Mouse (Mus musculus) CD8-positive naive resting alpha-beta T cell, adult 2 months (primary cell): Measurements from ENCODE around the gene Dohh.

Experiments
- DNase-seq, 2 experiments: peaks; one replicate each; pipeline ENCODE4 v3.0.0; 2022; ENCODE audit warnings: low read depth in 2 of 2, low spot score in 2 of 2

Dohh gene

GRCm38 (mm10) chr10:81403511-81403910, 19.3 kb downstream of the Dohh start:
- DNase-seq: no peak

- no peak for DNase-seq
Measured at GRCm38 (mm10) chr10:81404082-81404481, 19.9 kb downstream of the Dohh start.

GRCm38 (mm10) chr10:81404720-81405119, 20.5 kb downstream of the Dohh start:
- no peak for DNase-seq

DNA sequence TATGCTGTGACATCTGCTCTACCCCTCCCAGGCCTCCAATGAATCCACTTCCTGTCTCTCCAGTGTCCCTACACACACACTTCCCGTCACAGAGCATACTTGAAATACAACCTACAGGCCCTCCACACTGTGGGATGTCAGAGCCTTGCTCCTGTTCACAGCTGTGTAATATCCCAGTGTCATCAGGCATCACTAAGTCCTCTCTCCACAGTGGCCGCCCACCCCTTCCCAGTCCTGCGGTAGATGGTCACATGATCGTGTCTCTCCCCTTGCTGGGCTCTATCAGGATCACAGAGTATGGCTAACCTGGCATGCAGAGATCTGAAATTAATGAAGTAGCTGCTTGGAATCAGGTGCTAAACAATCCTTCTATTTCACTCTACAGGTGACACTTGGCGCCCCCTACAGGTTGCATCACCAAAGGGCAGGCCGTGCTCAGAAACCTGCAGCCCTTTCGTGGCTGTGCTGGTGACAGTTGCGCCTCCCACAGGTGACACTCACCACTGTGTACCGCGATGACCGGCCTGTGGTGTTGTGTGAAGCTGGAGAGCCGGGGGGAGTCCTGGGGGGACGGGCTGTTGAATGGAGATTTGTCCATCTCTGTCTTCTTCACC, 21.5 kb downstream of the Dohh start:
- DNase-seq: peak; percentile 55 to 77

GRCm38 (mm10) chr10:81406504-81407440, 22.5 kb downstream of the Dohh start:
- no peak for DNase-seq

- peak in 1 of 2 experiments; percentile 44 for DNase-seq
Measured at GRCm38 (mm10) chr10:81407539-81408423, 23.6 kb downstream of the Dohh start.

- no peak for DNase-seq
Measured at GRCm38 (mm10) chr10:81408424-81408729, 24.1 kb downstream of the Dohh start.

GRCm38 (mm10) chr10:81408871-81409291, 24.7 kb downstream of the Dohh start:
- DNase-seq: peak; percentile 42 to 60

GRCm38 (mm10) chr10:81409330-81409729, 25.1 kb downstream of the Dohh start:
- DNase-seq: no peak

DNA sequence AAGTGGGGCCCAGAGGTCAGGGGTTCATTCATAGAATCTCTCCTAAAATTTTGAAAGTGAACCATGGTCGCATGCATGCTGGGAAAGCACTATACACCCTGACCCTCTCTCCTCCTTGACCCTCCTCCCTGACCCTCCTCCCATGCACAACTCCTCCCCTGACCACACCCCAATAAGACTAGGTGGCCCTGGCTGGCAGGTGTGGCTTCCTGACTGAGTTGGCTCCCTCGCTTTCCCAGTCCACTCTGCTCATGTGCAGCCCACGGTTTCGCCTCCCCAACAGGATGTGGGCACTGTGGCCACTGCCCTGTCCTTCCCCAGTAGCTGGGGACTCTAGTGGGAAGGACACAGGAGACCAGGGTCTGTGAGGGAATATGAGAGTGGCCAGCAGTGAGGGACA, 26.1 kb downstream of the Dohh start:
- DNase-seq: no peak

DNA sequence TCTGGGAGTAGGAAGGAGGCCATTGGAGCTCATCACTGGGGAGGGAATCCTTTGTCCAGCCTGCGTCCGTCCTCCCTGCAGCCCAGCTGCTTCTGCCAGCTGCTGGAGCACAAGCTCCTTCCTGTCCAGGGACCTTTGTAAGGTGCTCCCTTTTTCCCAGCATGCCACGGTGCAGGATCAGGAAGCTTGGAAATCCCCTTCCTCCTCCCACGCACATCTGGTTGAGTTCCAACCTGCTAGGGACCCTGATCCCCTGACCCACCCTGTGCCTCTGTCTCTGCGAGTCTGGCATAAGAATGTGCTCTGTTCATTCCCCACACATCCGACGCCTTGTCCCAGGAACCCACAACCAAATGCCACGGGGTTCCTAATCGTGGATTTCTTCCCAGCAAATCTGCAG, 26.8 kb downstream of the Dohh start:
- DNase-seq: no peak

- no peak for DNase-seq
Measured at GRCm38 (mm10) chr10:81411471-81412400, 27.5 kb downstream of the Dohh start.

GRCm38 (mm10) chr10:81412586-81413309, 28.5 kb downstream of the Dohh start:
- DNase-seq: no peak

DNA sequence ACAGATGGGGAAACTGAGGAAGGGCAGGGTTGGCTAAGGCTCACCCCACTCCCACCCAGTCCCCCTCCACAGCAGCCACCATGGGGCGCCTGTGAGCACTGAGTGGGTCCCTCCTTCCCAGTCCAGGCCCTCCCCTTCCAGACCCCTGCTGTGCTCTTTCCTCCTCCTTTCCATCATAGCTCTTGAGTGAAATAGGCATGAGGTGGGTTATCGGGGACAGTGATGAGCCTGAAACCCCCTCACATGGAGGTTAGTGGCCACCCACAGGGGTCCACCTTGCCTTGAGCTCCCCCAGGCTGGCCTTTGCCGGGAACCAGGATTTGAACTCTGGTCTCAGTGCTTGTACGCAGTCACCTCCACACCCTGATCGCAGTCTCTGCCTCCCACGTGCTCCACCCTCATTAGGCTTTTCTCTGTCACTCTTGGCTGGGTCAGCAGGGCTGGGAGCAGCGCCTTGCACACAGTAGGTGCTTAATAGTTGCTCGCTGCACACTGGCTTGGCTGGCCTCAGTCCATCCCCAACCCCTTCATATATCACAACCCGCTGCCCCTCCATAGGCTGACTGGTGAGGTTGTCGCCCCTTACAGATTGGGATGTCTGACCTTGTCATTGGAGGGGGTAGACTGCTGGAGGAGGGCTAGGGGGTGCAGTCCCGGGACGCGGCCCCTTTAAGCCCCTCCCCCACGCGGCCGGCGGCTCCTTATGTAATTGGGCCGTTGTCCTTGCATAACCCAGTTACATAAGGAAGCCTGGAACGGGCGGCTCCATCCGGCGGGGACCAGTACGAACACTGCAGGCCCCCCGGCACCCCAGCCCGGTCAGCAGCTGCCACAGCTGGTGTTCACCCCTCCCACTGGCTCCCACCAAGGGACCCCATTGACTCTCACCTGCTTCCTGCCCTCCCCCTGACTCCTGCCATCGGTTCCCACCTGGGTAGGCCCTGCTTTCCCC, 29.4 kb downstream of the Dohh start:
- no peak for DNase-seq

- DNase-seq: no peak
Measured at GRCm38 (mm10) chr10:81414682-81415081, 30.5 kb downstream of the Dohh start.

- DNase-seq: no peak
Measured at GRCm38 (mm10) chr10:81415146-81415545, 30.9 kb downstream of the Dohh start.

GRCm38 (mm10) chr10:81415549-81416310, 31.5 kb downstream of the Dohh start:
- DNase-seq: no peak
